Mouse (Mus musculus) thymus, adult 2 months (tissue): ENCODE results near the gene Lman2l. TPM values are rescaled to one million over a fixed set of nuclear protein-coding genes. Genes with fewer than 3 reads are reported as not detected.

Experiments
- DNase-seq: peaks from one replicate; pipeline ENCODE4 v3.0.0; 2021
- H3K27ac ChIP-seq: fragments of 200-500 bp; 2 replicates; pipeline ENCODE4 v1.5.1; 2012; ENCODE audit warnings: low read length, control low read depth; ENCODE audit not compliant: control insufficient read depth, insufficient read depth
- H3K27me3 ChIP-seq: fragments of 200-500 bp; 2 replicates; pipeline ENCODE4 v1.6.1; 2012; ENCODE audit warnings: mild to moderate bottlenecking, low read length, moderate library complexity, mixed read lengths; ENCODE audit not compliant: control insufficient read depth, insufficient read depth
- H3K36me3 ChIP-seq: fragments of 200-500 bp; 2 replicates; pipeline ENCODE4 v1.6.1; 2012; ENCODE audit warnings: mild to moderate bottlenecking, low read length, moderate library complexity; ENCODE audit not compliant: control insufficient read depth, insufficient read depth
- H3K4me1 ChIP-seq: fragments of 200-500 bp; replicated peaks from 2 replicates; pipeline ENCODE4 v1.6.1; 2012; ENCODE audit warnings: low read length; ENCODE audit not compliant: control insufficient read depth, insufficient read depth
- H3K4me3 ChIP-seq: fragments of 200-500 bp; 2 replicates; pipeline ENCODE4 v1.5.1; 2012; ENCODE audit warnings: mild to moderate bottlenecking, low read length, control low read depth, moderate library complexity; ENCODE audit not compliant: control insufficient read depth, insufficient read depth
- CTCF ChIP-seq: fragments of 200-500 bp; IDR thresholded peaks from 2 replicates; pipeline ENCODE4 v1.5.1; 2012; ENCODE audit warnings: mild to moderate bottlenecking, control low read depth, low read length, moderate library complexity, borderline replicate concordance; ENCODE audit not compliant: control insufficient read depth, poor library complexity, insufficient read depth; ENCODE audit errors: extremely low read depth
- POLR2A ChIP-seq: fragments of 200-500 bp; IDR thresholded peaks from 2 replicates; pipeline ENCODE4 v1.6.1; 2012; ENCODE audit warnings: mild to moderate bottlenecking, low read length, control low read depth, moderate library complexity; ENCODE audit not compliant: control insufficient read depth, poor library complexity, insufficient read depth; ENCODE audit errors: extremely low read depth
- WGBS: fragments of 180-500 bp; shearing (Covaris S2); methylation state at CpG from one replicate; pipeline ENCODE4 v1.1.7; 2018; 5-methylcytosine and 5-hydroxymethylcytosine counted together
- polyA plus RNA-seq: library from polyadenylated mRNA; depleted of rRNA; stranded (reverse); fragments of >200 nt; gene quantifications from 2 replicates; pipeline ENCODE4 v1.2.3, GENCODE M21; 2012; rRNA removed

The Lman2l gene
- polyA plus RNA-seq = 62.4 and 65.6 TPM in 2 replicates

GRCm38 (mm10) chr1:36444471-36445464, at the start of gene Lman2l:
Gene Lman2l (minus strand): TSS chr1:36445271.
- TF ChIP-seq POLR2A = peak; percentile 94
- TF ChIP-seq CTCF = 0 out of 2 replicates have a peak, but pooled peaks have one; percentile 48
- H3K27ac ChIP-seq = peak within 1 kb of the TSS; percentile 97
- no peaks in the 10 kb centered on the region for H3K27me3 ChIP-seq
- peak within 1 kb of the TSS; percentile 98 for H3K4me3 ChIP-seq
- WGBS = under 1% methylated on average over 56 of the region's 57 CpGs
- peak; percentile 98 for DNase-seq
- peaks cover 18% of the 10 kb centered on the region for H3K4me1 ChIP-seq
- H3K36me3 ChIP-seq = peaks cover 4% of the 10 kb centered on the region; the same call in 1 of the 2 replicates

GRCm38 (mm10) chr1:36493299-36493698, 48.2 kb upstream of the Lman2l start:
- no peaks in the 10 kb centered on the region for H3K27me3 ChIP-seq
- no peak overlapping the region for H3K4me3 ChIP-seq
- no peak for DNase-seq
- H3K4me1 ChIP-seq = 0 out of 2 replicates have a peak, but pooled peaks cover 2% of the 10 kb centered on the region
- 93% methylated on average over 6 of the region's 6 CpGs for WGBS
- no peak overlapping the region for H3K27ac ChIP-seq
- TF ChIP-seq CTCF (no peak), POLR2A (no peak)
- no peaks in the 10 kb centered on the region for H3K36me3 ChIP-seq

- Histone ChIP-seq H3K27me3 (no peaks in the 10 kb centered on the region), H3K4me1 (0 out of 2 replicates have a peak, but pooled peaks cover 2% of the 10 kb centered on the region), H3K4me3 (no peak overlapping the region), H3K27ac (no peak overlapping the region), H3K36me3 (no peaks in the 10 kb centered on the region)
- no peak for DNase-seq
- no peak for TF ChIP-seq POLR2A
- TF ChIP-seq CTCF = no peak
- 93% methylated on average over 9 of the region's 9 CpGs for WGBS
These were observed 47.5 kb upstream of the Lman2l start for GRCm38 (mm10) chr1:36492416-36493139.

GRCm38 (mm10) chr1:36489661-36490060, 44.6 kb upstream of the Lman2l start:
- TF ChIP-seq POLR2A = no peak
- no peak for TF ChIP-seq CTCF
- Histone ChIP-seq H3K36me3 (no peaks in the 10 kb centered on the region), H3K4me1 (no peaks in the 10 kb centered on the region), H3K27me3 (no peaks in the 10 kb centered on the region), H3K4me3 (no peak overlapping the region), H3K27ac (no peak overlapping the region)
- no peak for DNase-seq
- 93% methylated on average over 6 of the region's 6 CpGs for WGBS

GRCm38 (mm10) chr1:36487111-36487510, 42.0 kb upstream of the Lman2l start:
- Histone ChIP-seq H3K36me3 (no peaks in the 10 kb centered on the region), H3K4me1 (no peaks in the 10 kb centered on the region), H3K27ac (no peak overlapping the region), H3K27me3 (no peaks in the 10 kb centered on the region), H3K4me3 (no peak overlapping the region)
- no peak for TF ChIP-seq POLR2A
- no peak for TF ChIP-seq CTCF
- no peak for DNase-seq
- WGBS = 95% methylated on average over 9 of the region's 9 CpGs

- TF ChIP-seq POLR2A = no peak
- no peak for TF ChIP-seq CTCF
- Histone ChIP-seq H3K36me3 (no peaks in the 10 kb centered on the region), H3K4me1 (no peaks in the 10 kb centered on the region), H3K27me3 (no peaks in the 10 kb centered on the region), H3K4me3 (no peak overlapping the region), H3K27ac (no peak overlapping the region)
- no peak for DNase-seq
- WGBS = 95% methylated on average over 7 of the region's 7 CpGs
These were observed 40.0 kb upstream of the Lman2l start for GRCm38 (mm10) chr1:36485080-36485479.
